Mouse (Mus musculus) CH12.LX (cell line): ENCODE results near the gene Wnt9b. TPM values are rescaled to one million over a fixed set of nuclear protein-coding genes. Genes with fewer than 3 reads are reported as not detected.
A peak's percentile ranks its signal among the peaks of the same experiment; 100 is the strongest.

Experiments
- DNase-seq: peaks from one replicate; pipeline ENCODE4 v3.0.0-alpha.2; 2013; ENCODE audit errors: extremely low read depth
- H3K27ac ChIP-seq: 2 replicates; pipeline ENCODE4 v1.5.1; 2012; ENCODE audit warnings: low read depth, mild to moderate bottlenecking, control low read depth, moderate library complexity; ENCODE audit not compliant: insufficient read depth
- H3K27me3 ChIP-seq: replicated peaks from 2 replicates; pipeline ENCODE3; 2012; ENCODE audit warnings: inconsistent platforms
- H3K36me3 ChIP-seq, 2 experiments: replicated peaks in 1 of 2; 2 replicates each; pipeline versions ENCODE3 to v1.6.1; 2012; ENCODE audit warnings: inconsistent platforms in 1 of 2, low read length in 1 of 2, mild to moderate bottlenecking in 1 of 2, mixed read lengths in 1 of 2, moderate library complexity in 1 of 2; ENCODE audit not compliant: control insufficient read depth in 1 of 2, insufficient read depth in 1 of 2
- H3K4me1 ChIP-seq, 2 experiments: 2 replicates each; pipeline ENCODE4 v1.6.1; 2012; ENCODE audit warnings: inconsistent platforms in 1 of 2, moderate library complexity in 1 of 2; ENCODE audit not compliant: insufficient read depth in 2 of 2, control insufficient read depth in 1 of 2
- H3K4me2 ChIP-seq: 2 replicates; pipeline ENCODE4 v1.6.1; 2012; ENCODE audit warnings: low read depth, mild to moderate bottlenecking, control low read depth; ENCODE audit not compliant: poor library complexity, insufficient read depth, severe bottlenecking
- H3K4me3 ChIP-seq, 3 experiments: fragments of 150-350 bp in 1 of 3; sonication (generic) in 1 of 3; replicated peaks in 1 of 3; 2 replicates each; pipeline versions ENCODE3 to v1.5.1; 2011 to 2012; ENCODE audit warnings: low read depth in 2 of 3, low read length in 2 of 3, mild to moderate bottlenecking in 2 of 3, moderate library complexity in 2 of 3, control low read depth in 1 of 3, improper control_type of control experiment in 1 of 3, inconsistent platforms in 1 of 3, mixed read lengths in 1 of 3; ENCODE audit not compliant: poor library complexity in 1 of 3
- H3K79me2 ChIP-seq: replicated peaks from 2 replicates; pipeline ENCODE4 v1.6.1; 2012; ENCODE audit warnings: mild to moderate bottlenecking, moderate library complexity; ENCODE audit not compliant: control insufficient read depth, poor library complexity, insufficient read depth, severe bottlenecking; ENCODE audit errors: extremely low read depth
- H3K9ac ChIP-seq: 2 replicates; pipeline ENCODE4 v1.6.1; 2012; ENCODE audit warnings: low read depth, mild to moderate bottlenecking, control low read depth, moderate library complexity; ENCODE audit not compliant: insufficient read depth
- H3K9me3 ChIP-seq: replicated peaks from 2 replicates; pipeline ENCODE3; 2012; ENCODE audit warnings: low read length, inconsistent platforms, mixed read lengths
- BHLHE40 ChIP-seq: IDR thresholded peaks from 2 replicates; pipeline ENCODE4 v1.6.1; 2011; ENCODE audit warnings: mild to moderate bottlenecking, low read depth, low read length, improper control_type of control experiment
- CTCF ChIP-seq, 2 experiments: IDR thresholded peaks in 1 of 2; conservative IDR thresholded peaks in 1 of 2; 2 replicates each; pipeline ENCODE4 v1.5.1; 2011 to 2012; ENCODE audit warnings: low read depth in 2 of 2, low read length in 2 of 2, improper control_type of control experiment in 1 of 2, inconsistent platforms in 1 of 2, mild to moderate bottlenecking in 1 of 2, moderate library complexity in 1 of 2
- E2F4 ChIP-seq: IDR thresholded peaks from 2 replicates; pipeline ENCODE4 v1.6.1; 2011; ENCODE audit warnings: low read depth, low read length, improper control_type of control experiment; ENCODE audit not compliant: insufficient replicate concordance
- HCFC1 ChIP-seq: IDR thresholded peaks from 2 replicates; pipeline ENCODE4 v1.6.1; 2012; ENCODE audit warnings: low read depth, mild to moderate bottlenecking, inconsistent platforms, low read length, improper control_type of control experiment
- IRF4 ChIP-seq: IDR thresholded peaks from 2 replicates; pipeline ENCODE4 v1.6.1; 2014; ENCODE audit warnings: low read depth, mild to moderate bottlenecking, inconsistent platforms, low read length, improper control_type of control experiment
- JUN ChIP-seq: IDR thresholded peaks from 2 replicates; pipeline ENCODE4 v1.6.1; 2011; ENCODE audit warnings: low read depth, mild to moderate bottlenecking, low read length, improper control_type of control experiment, moderate library complexity; ENCODE audit not compliant: insufficient read depth
- MAZ ChIP-seq: IDR thresholded peaks from 2 replicates; pipeline ENCODE4 v1.6.1; 2012; ENCODE audit warnings: low read depth, mild to moderate bottlenecking, inconsistent platforms, low read length, improper control_type of control experiment, moderate library complexity
- MEF2A ChIP-seq: IDR thresholded peaks from 2 replicates; pipeline ENCODE4 v1.6.1; 2014; ENCODE audit warnings: low read depth, mild to moderate bottlenecking, inconsistent platforms, low read length, improper control_type of control experiment, borderline replicate concordance
- MXI1 ChIP-seq: IDR thresholded peaks from 2 replicates; pipeline ENCODE4 v1.6.1; 2011; ENCODE audit warnings: mild to moderate bottlenecking, low read depth, low read length, improper control_type of control experiment
- NRF1 ChIP-seq: IDR thresholded peaks from 2 replicates; pipeline ENCODE4 v1.6.1; 2014; ENCODE audit warnings: low read depth, mild to moderate bottlenecking, inconsistent platforms, low read length, improper control_type of control experiment, moderate library complexity
- POLR2A ChIP-seq: IDR thresholded peaks from 2 replicates; pipeline ENCODE4 v1.6.1; 2011; ENCODE audit warnings: low read depth, mild to moderate bottlenecking, improper control_type of control experiment, low read length
- POLR2AphosphoS2 ChIP-seq: IDR thresholded peaks from 2 replicates; pipeline ENCODE4 v1.6.1; 2011; ENCODE audit warnings: low read depth, low read length, improper control_type of control experiment
- RAD21 ChIP-seq: IDR thresholded peaks from 2 replicates; pipeline ENCODE4 v1.6.1; 2011; ENCODE audit warnings: low read depth, mild to moderate bottlenecking, low read length, improper control_type of control experiment, moderate library complexity
- SIN3A ChIP-seq: IDR thresholded peaks from 2 replicates; pipeline ENCODE4 v1.6.1; 2012; ENCODE audit warnings: low read length, improper control_type of control experiment, inconsistent platforms
- TBP ChIP-seq: conservative IDR thresholded peaks from 2 replicates; pipeline ENCODE4 v1.6.1; 2011; ENCODE audit warnings: low read depth, low read length, improper control_type of control experiment
- TCF12 ChIP-seq: IDR thresholded peaks from 2 replicates; pipeline ENCODE4 v1.6.1; 2014; ENCODE audit warnings: low read depth, mild to moderate bottlenecking, inconsistent platforms, low read length, improper control_type of control experiment
- USF1 ChIP-seq: IDR thresholded peaks from 2 replicates; pipeline ENCODE4 v1.6.1; 2014; ENCODE audit warnings: low read depth, mild to moderate bottlenecking, inconsistent platforms, low read length, improper control_type of control experiment
- ZC3H11A ChIP-seq: IDR thresholded peaks from 2 replicates; pipeline ENCODE4 v1.6.1; 2012; ENCODE audit warnings: low read depth, mild to moderate bottlenecking, inconsistent platforms, low read length, improper control_type of control experiment
- ZKSCAN1 ChIP-seq: IDR thresholded peaks from 2 replicates; pipeline ENCODE4 v1.6.1; 2012; ENCODE audit warnings: low read depth, inconsistent platforms, low read length, improper control_type of control experiment, borderline replicate concordance
- dilution Hi-C: fragments of 300-500 bp; cut with MboI; formaldehyde crosslinking; loops from 2 replicates; pipeline ENCODE4 v1.14.3; 2020; ENCODE audit warnings: low sequenced_read_pairs; ENCODE audit not compliant: extremely low pct_unique_long_range_greater_than_20kb, extremely low pct_ligation_motif_present
- in situ Hi-C: fragments of 300-500 bp; cut with MboI; formaldehyde crosslinking; loops from 3 replicates; pipeline ENCODE4 v1.14.3; 2019; ENCODE audit warnings: low sequenced_read_pairs, low pct_ligation_motif_present, low pct_unique_long_range_greater_than_20kb, mixed read lengths
- polyA plus RNA-seq: library from polyadenylated mRNA; unstranded; fragments of >175 nt; gene quantifications from 2 replicates; pipeline ENCODE4 v1.2.1, GENCODE M21; 2012; ENCODE audit warnings: low read depth; ENCODE audit not compliant: insufficient read length
- total RNA-seq, 2 experiments: library from RNA; depleted of rRNA; stranded (reverse); fragments of 300-350 nt in 1 of 2; fragments of >200 nt in 1 of 2; gene quantifications; 2 replicates each; pipeline ENCODE4 v1.2.3; 2012 to 2014

Gene Wnt9b
- total and polyA plus RNA-seq, 3 experiments: not detected

- peak; percentile 24 for DNase-seq
- in situ Hi-C loops: no loop called here
- Histone ChIP-seq H3K27me3 (no peaks in the 10 kb centered on the region), H3K27ac (no peak overlapping the region), H3K79me2 (peaks cover 34% of the 10 kb centered on the region), H3K9me3 (no peaks in the 10 kb centered on the region), H3K4me1 (peaks cover 3 to 28% of the 10 kb centered on the region in 2 experiments; a peak in 3 of 4 replicates), H3K36me3 (peaks cover 50 to 89% of the 10 kb centered on the region in 2 experiments), H3K4me3 (no peak overlapping the region), H3K9ac (no peak overlapping the region), H3K4me2 (no peak overlapping the region)
- dilution Hi-C loops: no loop called here
- TF ChIP-seq ZC3H11A (no peak), JUN (no peak), USF1 (no peak), POLR2AphosphoS2 (no peak), MAZ (no peak), TCF12 (no peak), SIN3A (no peak), MXI1 (no peak), HCFC1 (no peak), RAD21 (no peak), CTCF (conservative IDR thresholded peaks at IDR 0.05 in 1 of 2, IDR thresholded peaks at IDR 0.05 in 1 of 2; ENCODE audit: low read depth in 2 of 2, low read length in 2 of 2) (no peak), POLR2A (no peak), BHLHE40 (no peak), IRF4 (no peak)
These were observed 61.2 kb downstream of the Wnt9b start for GRCm38 (mm10) chr11:103688271-103688979.

- H3K4me1 ChIP-seq: peaks cover 3 to 26% of the 10 kb centered on the region in 2 experiments; a peak in 3 of 4 replicates
- H3K27ac ChIP-seq: no peak overlapping the region
These were observed 62.9 kb downstream of the Wnt9b start for GRCm38 (mm10) chr11:103686706-103687105.

More at GRCm38 (mm10) chr11:103686706-103687105, 62.9 kb downstream of the Wnt9b start:
- Histone ChIP-seq H3K79me2 (peaks cover 28% of the 10 kb centered on the region), H3K9me3 (no peaks in the 10 kb centered on the region), H3K9ac (no peak overlapping the region), H3K4me2 (no peak overlapping the region), H3K27me3 (no peaks in the 10 kb centered on the region), H3K36me3 (peaks cover 67 to 95% of the 10 kb centered on the region in 2 experiments), H3K4me3 (no peak overlapping the region)
- TF ChIP-seq POLR2AphosphoS2 (no peak), TBP (no peak), POLR2A (no peak), E2F4 (no peak), BHLHE40 (no peak), CTCF (conservative IDR thresholded peaks at IDR 0.05 in 1 of 2, IDR thresholded peaks at IDR 0.05 in 1 of 2; ENCODE audit: low read depth in 2 of 2, low read length in 2 of 2) (no peak), NRF1 (no peak), MEF2A (no peak), MXI1 (no peak), ZKSCAN1 (no peak), RAD21 (no peak)
- in situ Hi-C loops: no loop called here
- dilution Hi-C loops: no loop called here
- no peak for DNase-seq
